Mouse (Mus musculus): ENCODE results near the gene Actn1. TPM values are rescaled to one million over a fixed set of nuclear protein-coding genes. Genes with fewer than 3 reads are reported as not detected.

Gene Actn1
- total and polyA plus RNA-seq, 3 experiments, result 2.7 to 13.2 (median 5.5) TPM

DNA sequence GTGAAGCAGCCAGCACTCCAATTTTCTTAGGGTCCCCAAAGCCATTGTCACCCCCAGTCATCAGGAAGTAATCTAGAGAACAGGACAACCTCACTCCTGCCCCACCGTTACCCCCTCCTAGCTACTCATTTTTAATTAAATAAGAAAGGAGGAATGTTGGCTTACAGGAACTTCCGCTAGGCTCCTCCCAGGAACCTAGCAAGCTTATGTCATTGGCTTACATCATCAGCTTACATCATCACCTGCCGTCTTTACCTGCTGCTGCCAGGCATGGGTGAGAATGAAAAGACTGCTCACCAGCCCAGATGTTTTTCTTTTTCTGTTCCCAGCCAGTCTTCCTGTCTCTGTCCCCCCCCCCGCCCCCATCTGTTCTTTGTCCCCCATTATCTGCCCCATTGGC lies 50.3 kb downstream of the Actn1 start:
- dilution Hi-C loops (cut with MboI; ENCODE audit: extremely low pct_ligation_motif_present, extremely low pct_unique_long_range_greater_than_20kb, low sequenced_read_pairs), result no loop called here
- no peak for TF ChIP-seq ETS1 (conservative IDR thresholded peaks at IDR 0.05; ENCODE audit: low read depth, low read length)
- no peak for TF ChIP-seq JUND (conservative IDR thresholded peaks at IDR 0.05; ENCODE audit: low read depth, low read length)
- no peak for TF ChIP-seq ELF1 (IDR thresholded peaks at IDR 0.05; ENCODE audit: low read depth, low read length)
- TF ChIP-seq SMC3 (IDR thresholded peaks at IDR 0.05; ENCODE audit: low read depth, low read length), result no peak
- no peak for TF ChIP-seq GABPA (IDR thresholded peaks at IDR 0.05; ENCODE audit: insufficient replicate concordance, low read depth, low read length)
- no peak for TF ChIP-seq RAD21 (IDR thresholded peaks at IDR 0.05; ENCODE audit: low read depth, low read length)
- no peak for TF ChIP-seq MAX (IDR thresholded peaks at IDR 0.05; ENCODE audit: low read length)
- no peak for TF ChIP-seq RCOR1 (conservative IDR thresholded peaks at IDR 0.05; ENCODE audit: low read depth, low read length)
- TF ChIP-seq ZKSCAN1 (IDR thresholded peaks at IDR 0.05; ENCODE audit: borderline replicate concordance, low read depth, low read length), result no peak
- Histone ChIP-seq H3K4me3 (replicated peaks in 1 of 3; ENCODE audit: low read depth in 2 of 3, low read length in 2 of 3, poor library complexity in 1 of 3) (no peak overlapping the region), H3K79me2 (replicated peaks; ENCODE audit: control insufficient read depth, extremely low read depth, insufficient read depth, poor library complexity, severe bottlenecking) (no peaks in the 10 kb centered on the region), H3K27me3 (replicated peaks) (no peaks in the 10 kb centered on the region), H3K4me2 (ENCODE audit: insufficient read depth, low read depth, poor library complexity, severe bottlenecking) (no peak overlapping the region), H3K4me1 (ENCODE audit: control insufficient read depth in 1 of 2, insufficient read depth in 2 of 2) (peaks cover 9 to 44% of the 10 kb centered on the region in 2 experiments), H3K9me3 (replicated peaks; ENCODE audit: low read length) (no peaks in the 10 kb centered on the region), H3K27ac (ENCODE audit: insufficient read depth, low read depth) (no peak overlapping the region), H3K36me3 (replicated peaks in 1 of 2; ENCODE audit: control insufficient read depth in 1 of 2, insufficient read depth in 1 of 2, low read length in 1 of 2) (peaks cover 0 to under 1% of the 10 kb centered on the region in 2 experiments), H3K9ac (ENCODE audit: insufficient read depth, low read depth) (no peak overlapping the region)
- in situ Hi-C loops (cut with MboI; ENCODE audit: low pct_ligation_motif_present, low pct_unique_long_range_greater_than_20kb, low sequenced_read_pairs), result no loop called here
- no peak for DNase-seq (ENCODE audit: extremely low read depth)

- H3K36me3 ChIP-seq (replicated peaks in 1 of 2; ENCODE audit: control insufficient read depth in 1 of 2, insufficient read depth in 1 of 2, low read length in 1 of 2), result peaks cover 0 to 13% of the 10 kb centered on the region in 2 experiments
- DNase-seq (ENCODE audit: extremely low read depth), result no peak
- no peaks in the 10 kb centered on the region for H3K79me2 ChIP-seq (replicated peaks; ENCODE audit: control insufficient read depth, extremely low read depth, insufficient read depth, poor library complexity, severe bottlenecking)
- no peak for TF ChIP-seq RCOR1 (conservative IDR thresholded peaks at IDR 0.05; ENCODE audit: low read depth, low read length)
- TF ChIP-seq IRF4 (IDR thresholded peaks at IDR 0.05; ENCODE audit: low read depth, low read length), result no peak
- no peak for TF ChIP-seq E2F4 (IDR thresholded peaks at IDR 0.05; ENCODE audit: insufficient replicate concordance, low read depth, low read length)
- H3K27me3 ChIP-seq (replicated peaks), result no peaks in the 10 kb centered on the region
- no peaks in the 10 kb centered on the region for H3K9me3 ChIP-seq (replicated peaks; ENCODE audit: low read length)
- in situ Hi-C loops (cut with MboI; ENCODE audit: low pct_ligation_motif_present, low pct_unique_long_range_greater_than_20kb, low sequenced_read_pairs), result no loop called here
- no peak overlapping the region for H3K4me3 ChIP-seq (replicated peaks in 1 of 3; ENCODE audit: low read depth in 2 of 3, low read length in 2 of 3, poor library complexity in 1 of 3)
- no peak overlapping the region for H3K9ac ChIP-seq (ENCODE audit: insufficient read depth, low read depth)
- peaks cover 6 to 33% of the 10 kb centered on the region in 2 experiments for H3K4me1 ChIP-seq (ENCODE audit: control insufficient read depth in 1 of 2, insufficient read depth in 2 of 2)
- H3K27ac ChIP-seq (ENCODE audit: insufficient read depth, low read depth), result no peak overlapping the region
- dilution Hi-C loops (cut with MboI; ENCODE audit: extremely low pct_ligation_motif_present, extremely low pct_unique_long_range_greater_than_20kb, low sequenced_read_pairs), result no loop called here
- H3K4me2 ChIP-seq (ENCODE audit: insufficient read depth, low read depth, poor library complexity, severe bottlenecking), result no peak overlapping the region
These were observed 51.9 kb downstream of the Actn1 start for GRCm38 (mm10) chr12:80208126-80208820.

DNA sequence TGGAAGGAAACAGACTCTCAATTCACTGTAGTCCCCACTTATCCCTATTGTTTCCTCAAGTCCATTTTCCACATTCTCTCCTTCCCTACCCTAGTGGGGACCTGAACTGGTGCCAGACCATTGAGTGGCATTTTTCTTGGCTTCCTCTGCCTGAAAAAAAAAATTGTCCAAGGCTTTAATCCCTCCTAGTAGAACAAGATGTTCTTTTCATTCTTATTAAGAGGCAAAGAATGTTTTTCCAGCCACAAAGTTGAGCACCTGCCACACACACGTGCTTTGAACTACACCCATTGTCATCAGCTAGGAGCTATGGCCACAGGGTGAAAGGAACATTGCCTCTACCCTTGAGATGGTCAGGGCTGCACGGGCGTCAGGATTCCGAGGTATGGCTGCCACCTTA lies 56.9 kb downstream of the Actn1 start:
- peaks cover 0 to 15% of the 10 kb centered on the region in 2 experiments for H3K36me3 ChIP-seq (replicated peaks in 1 of 2; ENCODE audit: control insufficient read depth in 1 of 2, insufficient read depth in 1 of 2, low read length in 1 of 2)
- H3K4me1 ChIP-seq (ENCODE audit: control insufficient read depth in 1 of 2, insufficient read depth in 2 of 2), result peaks cover 0 to 3% of the 10 kb centered on the region in 2 experiments; a peak in 1 of 4 replicates
- no peaks in the 10 kb centered on the region for H3K27me3 ChIP-seq (replicated peaks)
- H3K9ac ChIP-seq (ENCODE audit: insufficient read depth, low read depth), result no peak overlapping the region
- dilution Hi-C loops (cut with MboI; ENCODE audit: extremely low pct_ligation_motif_present, extremely low pct_unique_long_range_greater_than_20kb, low sequenced_read_pairs), result no loop called here
- no peak for DNase-seq (ENCODE audit: extremely low read depth)
- H3K9me3 ChIP-seq (replicated peaks; ENCODE audit: low read length), result no peaks in the 10 kb centered on the region
- H3K79me2 ChIP-seq (replicated peaks; ENCODE audit: control insufficient read depth, extremely low read depth, insufficient read depth, poor library complexity, severe bottlenecking), result no peaks in the 10 kb centered on the region
- in situ Hi-C loops (cut with MboI; ENCODE audit: low pct_ligation_motif_present, low pct_unique_long_range_greater_than_20kb, low sequenced_read_pairs), result no loop called here
- H3K4me2 ChIP-seq (ENCODE audit: insufficient read depth, low read depth, poor library complexity, severe bottlenecking), result no peak overlapping the region
- no peak overlapping the region for H3K27ac ChIP-seq (ENCODE audit: insufficient read depth, low read depth)
- no peak overlapping the region for H3K4me3 ChIP-seq (replicated peaks in 1 of 3; ENCODE audit: low read depth in 2 of 3, low read length in 2 of 3, poor library complexity in 1 of 3)
- TF ChIP-seq RAD21 (IDR thresholded peaks at IDR 0.05; ENCODE audit: low read depth, low read length) (no peak), MAFK (IDR thresholded peaks at IDR 0.05; ENCODE audit: insufficient replicate concordance, low read length) (no peak), BHLHE40 (IDR thresholded peaks at IDR 0.05; ENCODE audit: low read depth, low read length) (no peak), ZKSCAN1 (IDR thresholded peaks at IDR 0.05; ENCODE audit: borderline replicate concordance, low read depth, low read length) (no peak), USF2 (conservative IDR thresholded peaks at IDR 0.05; ENCODE audit: low read depth, low read length) (no peak), POLR2AphosphoS2 (IDR thresholded peaks at IDR 0.05; ENCODE audit: low read depth, low read length) (no peak), ELF1 (IDR thresholded peaks at IDR 0.05; ENCODE audit: low read depth, low read length) (no peak), CTCF (conservative IDR thresholded peaks at IDR 0.05 in 1 of 2, IDR thresholded peaks at IDR 0.05 in 1 of 2; ENCODE audit: low read depth in 2 of 2, low read length in 2 of 2) (no peak), IRF4 (IDR thresholded peaks at IDR 0.05; ENCODE audit: low read depth, low read length) (no peak), CHD2 (IDR thresholded peaks at IDR 0.05; ENCODE audit: low read length) (no peak), MYC (IDR thresholded peaks at IDR 0.05; ENCODE audit: low read depth, low read length) (no peak), JUN (IDR thresholded peaks at IDR 0.05; ENCODE audit: insufficient read depth, low read depth, low read length) (no peak), MAX (IDR thresholded peaks at IDR 0.05; ENCODE audit: low read length) (no peak), CHD1 (IDR thresholded peaks at IDR 0.05; ENCODE audit: low read depth, low read length) (no peak), NELFE (IDR thresholded peaks at IDR 0.05; ENCODE audit: low read depth, low read length) (no peak), KAT2A (IDR thresholded peaks at IDR 0.05; ENCODE audit: insufficient replicate concordance, low read length) (no peak), MXI1 (IDR thresholded peaks at IDR 0.05; ENCODE audit: low read depth, low read length) (no peak), ZNF384 (IDR thresholded peaks at IDR 0.05; ENCODE audit: low read depth, low read length) (no peak)
